Comparison of ENCODE assay signal across 26 mouse cellular contexts in the genomic region with DNA sequence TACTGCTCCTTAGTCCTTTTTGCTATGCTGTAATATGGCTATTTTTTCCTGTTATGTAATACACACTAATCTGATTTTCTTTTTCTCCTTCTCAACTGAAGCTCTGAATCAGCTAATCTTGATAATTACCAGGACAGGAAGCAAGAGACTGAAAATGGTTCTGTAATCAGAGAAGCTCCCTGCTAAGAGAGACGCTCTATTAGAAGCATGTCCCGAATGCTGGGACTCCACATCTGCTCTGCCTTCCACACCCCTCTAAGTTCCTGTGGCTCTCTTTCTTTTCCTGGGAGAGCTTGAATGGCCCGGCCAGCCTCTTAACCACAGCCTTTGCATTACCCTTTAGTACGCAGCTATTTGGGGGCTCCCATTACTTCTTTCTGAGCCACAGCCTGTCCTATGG. TPM values are rescaled to one million over a fixed set of nuclear protein-coding genes. Genes with fewer than 3 reads are reported as not detected.
"Had no signal": no experiment of that assay in that cellular context is flagged by ENCODE, and none has a peak within 500 bp of the region (broad histone marks: within the 10 kb centered on the region; RNA-seq: fewer than 3 reads in every experiment).

No protein-coding gene starts in this region.

- H3K36me3 ChIP-seq: intestine, embryonic 15.5 days; limb, embryonic 10.5 days; limb, embryonic 13.5 days; liver, embryonic 12.5 days; liver, embryonic 15.5 days; midbrain, embryonic 13.5 days had no signal

- H3K9ac ChIP-seq: intestine, embryonic 15.5 days; limb, embryonic 13.5 days; liver, embryonic 12.5 days; liver, embryonic 15.5 days; midbrain, embryonic 13.5 days had no signal

- H3K27me3 ChIP-seq: intestine, embryonic 15.5 days; limb, embryonic 13.5 days; liver, embryonic 12.5 days; liver, embryonic 15.5 days had no signal

- H3K9me3 ChIP-seq: intestine, embryonic 15.5 days; limb, embryonic 10.5 days; limb, embryonic 13.5 days; liver, embryonic 12.5 days; liver, embryonic 15.5 days; midbrain, embryonic 13.5 days had no signal

- H3K4me2 ChIP-seq: intestine, embryonic 15.5 days; limb, embryonic 13.5 days; liver, embryonic 12.5 days; liver, embryonic 15.5 days; midbrain, embryonic 13.5 days had no signal

- DNase-seq: kidney, adult 18-20 months; kidney, postnatal 25 days; layer of hippocampus, adult 9-11 months; liver; lung, adult 2 months; lung, postnatal 14 days; thymus, postnatal 25 days had no signal

- H3K4me1 ChIP-seq: intestine, embryonic 15.5 days; liver, embryonic 12.5 days; liver, embryonic 15.5 days had no signal

- ATAC-seq: intestine, embryonic 15.5 days; liver, embryonic 12.5 days; midbrain, embryonic 13.5 days had no signal

- H3K4me3 ChIP-seq: intestine, embryonic 15.5 days; layer of hippocampus, adult 2 months; limb, embryonic 10.5 days; limb, embryonic 13.5 days; liver, embryonic 12.5 days; liver, embryonic 15.5 days; midbrain, embryonic 13.5 days had no signal

- H3K27ac ChIP-seq: intestine, embryonic 15.5 days; kidney, postnatal 0 days; layer of hippocampus, adult 2 months; limb, embryonic 10.5 days; limb, embryonic 13.5 days; liver, embryonic 12.5 days; liver, embryonic 15.5 days; macrophage; midbrain, embryonic 13.5 days had no signal

RNA-seq across cellular contexts. Expression of gene Gm11099, which starts 45.8 kb away (rescaled TPM):
- polyA plus RNA-seq: intestine, embryonic 15.5 days; kidney, embryonic 14.5 days; kidney, postnatal 0 days; large intestine, adult 2 months; limb, embryonic 10.5 days; limb, embryonic 13.5 days; liver, embryonic 12.5 days; liver, embryonic 15.5 days; lung, adult 2 months; lung, embryonic 16.5 days; macrophage; midbrain, embryonic 13.5 days; midbrain, postnatal 0 days; neural tube, embryonic 11.5 days; neural tube, embryonic 14.5 days; small intestine, adult 2 months; spleen, adult 2 months; stomach, embryonic 16.5 days; thymus, postnatal 0 days had no signal
